Mouse (Mus musculus) c-Kit-positive CD71-positive TER-119-negative erythroid progenitor cells, embryonic 14.5 days (primary cell): ENCODE measurements around the gene Zbtb24.
"Not testable (repeated sequence)": the region's sequence is repeated elsewhere in the genome, so short reads cannot be mapped to it uniquely, and the experiment has no call there.

Source experiments
- DNase-seq: peaks from one replicate; pipeline ENCODE4 v3.0.0-alpha.2; 2013; ENCODE audit warnings: low read depth

Zbtb24 gene

GRCm38 (mm10) chr10:41450137-41450670 is at the start of gene Zbtb24:
Gene Zbtb24, plus strand, starts transcription at chr10:41450383.
- DNase-seq = peak; percentile 96

- DNase-seq = no peak
Observed at GRCm38 (mm10) chr10:41401097-41401496, 49.1 kb upstream of the Zbtb24 start.

GRCm38 (mm10) chr10:41403364-41403763 is 46.8 kb upstream of the Zbtb24 start:
- no peak for DNase-seq

GRCm38 (mm10) chr10:41403893-41404612 is 46.1 kb upstream of the Zbtb24 start:
- no peak for DNase-seq

- DNase-seq = not testable (repeated sequence)
Observed at GRCm38 (mm10) chr10:41410176-41410575, 40.0 kb upstream of the Zbtb24 start.

GRCm38 (mm10) chr10:41410821-41411220 is 39.4 kb upstream of the Zbtb24 start:
- DNase-seq = not testable (repeated sequence)

GRCm38 (mm10) chr10:41413471-41413870 is 36.7 kb upstream of the Zbtb24 start:
- not testable (repeated sequence) for DNase-seq

- not testable (repeated sequence) for DNase-seq
Observed at GRCm38 (mm10) chr10:41415368-41415767, 34.8 kb upstream of the Zbtb24 start.

GRCm38 (mm10) chr10:41420496-41421200 is 29.5 kb upstream of the Zbtb24 start:
- DNase-seq = no peak

GRCm38 (mm10) chr10:41423681-41424080 is 26.5 kb upstream of the Zbtb24 start:
- DNase-seq = no peak

- no peak for DNase-seq
Observed at GRCm38 (mm10) chr10:41426368-41426767, 23.8 kb upstream of the Zbtb24 start.

GRCm38 (mm10) chr10:41434624-41435023 is 15.6 kb upstream of the Zbtb24 start:
- no peak for DNase-seq

GRCm38 (mm10) chr10:41435141-41435540 is 15.0 kb upstream of the Zbtb24 start:
- DNase-seq = no peak

- no peak for DNase-seq
Observed at GRCm38 (mm10) chr10:41448216-41448615, 2.0 kb upstream of the Zbtb24 start.

GRCm38 (mm10) chr10:41449684-41450083 is 499 bp upstream of the Zbtb24 start:
- no peak for DNase-seq

- DNase-seq = no peak
Observed at GRCm38 (mm10) chr10:41450780-41451522, 768 bp downstream of the Zbtb24 start.

- no peak for DNase-seq
Observed at GRCm38 (mm10) chr10:41451656-41452055, 1.5 kb downstream of the Zbtb24 start.

- no peak for DNase-seq
Observed at GRCm38 (mm10) chr10:41452791-41453190, 2.6 kb downstream of the Zbtb24 start.

GRCm38 (mm10) chr10:41459990-41460389 is 9.8 kb downstream of the Zbtb24 start:
- DNase-seq = no peak

GRCm38 (mm10) chr10:41460501-41460900 is 10.3 kb downstream of the Zbtb24 start:
- DNase-seq = no peak

- no peak for DNase-seq
Observed at GRCm38 (mm10) chr10:41461057-41461722, 11.0 kb downstream of the Zbtb24 start.

GRCm38 (mm10) chr10:41464401-41464955 is 14.3 kb downstream of the Zbtb24 start:
- DNase-seq = no peak
